Mouse (Mus musculus) forebrain, embryonic 10.5 days (tissue): ENCODE measurements at regions not wholly inside any gene's neighbourhood (a gene's known extent, or its start where the extent isn't known, plus 50 kb on each side); places are given as distances from the start of the nearest gene placed in this dataset.
"Not testable (repeated sequence)": the region's sequence is repeated elsewhere in the genome, so short reads cannot be mapped to it uniquely, and the experiment has no call there.

Experiments
- DNase-seq: peaks from one replicate; pipeline ENCODE4 v3.0.0-alpha.2; 2017; ENCODE audit warnings: low spot score; ENCODE audit errors: extremely low spot score
- H3K27ac ChIP-seq: fragments of 300-500 bp; sonication (generic); 2 replicates; pipeline ENCODE4 v1.5.1; 2016; ENCODE audit warnings: mild to moderate bottlenecking
- H3K27me3 ChIP-seq: fragments of 300-500 bp; sonication (generic); 2 replicates; pipeline ENCODE4 v1.6.1; 2016; ENCODE audit warnings: mild to moderate bottlenecking; ENCODE audit not compliant: poor library complexity, severe bottlenecking
- H3K36me3 ChIP-seq: fragments of 300-500 bp; sonication (generic); replicated peaks from 2 replicates; pipeline ENCODE4 v1.6.1; 2016; ENCODE audit warnings: mild to moderate bottlenecking, moderate library complexity
- H3K4me1 ChIP-seq: fragments of 300-500 bp; sonication (generic); 2 replicates; pipeline ENCODE4 v1.6.1; 2016
- H3K4me3 ChIP-seq: fragments of 300-500 bp; sonication (generic); 2 replicates; pipeline ENCODE4 v1.5.1; 2016; ENCODE audit warnings: mild to moderate bottlenecking, moderate library complexity
- H3K9me3 ChIP-seq: fragments of 300-500 bp; sonication (generic); 2 replicates; pipeline ENCODE4 v1.6.1; 2016; ENCODE audit warnings: mild to moderate bottlenecking, moderate library complexity
- WGBS: fragments of 180-500 bp; shearing (Covaris S2); methylation state at CpG from one replicate; pipeline ENCODE4 v1.1.7; 2016; 5-methylcytosine and 5-hydroxymethylcytosine counted together

DNA sequence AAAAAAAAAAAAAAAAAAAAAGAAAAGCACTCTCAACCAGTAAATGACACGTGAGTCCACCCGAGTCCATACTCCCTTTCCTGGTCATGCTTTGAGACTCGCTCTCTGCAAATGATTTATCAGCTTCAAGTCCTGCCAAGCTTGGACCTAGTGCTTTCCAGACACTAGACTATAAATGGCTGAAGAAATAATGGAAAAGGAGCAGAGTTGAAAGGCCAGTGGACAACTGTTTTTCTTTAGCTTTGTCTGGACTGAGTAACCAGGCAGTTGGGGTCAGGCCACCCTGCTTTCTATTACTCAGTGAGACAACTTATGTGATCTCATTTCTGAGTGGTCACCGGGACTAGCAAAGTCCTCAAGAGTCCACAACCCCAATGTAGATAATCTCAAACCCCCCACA, 112.9 kb downstream of the Kcns3 start:
- H3K4me1 ChIP-seq: no peaks in the 10 kb centered on the region
- no peaks in the 10 kb centered on the region for H3K36me3 ChIP-seq
- no peaks in the 10 kb centered on the region for H3K27me3 ChIP-seq
- no peak overlapping the region for H3K27ac ChIP-seq
- no peak for DNase-seq
- H3K9me3 ChIP-seq: no peaks in the 10 kb centered on the region
- H3K4me3 ChIP-seq: no peak overlapping the region
- 95% methylated on average over 4 of the region's 4 CpGs for WGBS

GRCm38 (mm10) chr12:11020571-11021545, 130.0 kb downstream of the Kcns3 start:
- H3K9me3 ChIP-seq: no peaks in the 10 kb centered on the region
- no peaks in the 10 kb centered on the region for H3K27me3 ChIP-seq
- H3K4me1 ChIP-seq: no peaks in the 10 kb centered on the region
- H3K36me3 ChIP-seq: no peaks in the 10 kb centered on the region
- no peak for DNase-seq
- H3K4me3 ChIP-seq: no peak overlapping the region
- no peak overlapping the region for H3K27ac ChIP-seq
- WGBS: 92% methylated on average over 11 of the region's 11 CpGs

- Histone ChIP-seq H3K36me3 (no peaks in the 10 kb centered on the region), H3K9me3 (no peaks in the 10 kb centered on the region), H3K27me3 (no peaks in the 10 kb centered on the region; the same call in 1 of the 2 replicates), H3K4me1 (no peaks in the 10 kb centered on the region), H3K27ac (no peak overlapping the region), H3K4me3 (no peak overlapping the region)
- DNase-seq: no peak
- 85% methylated on average over 1 of the region's 1 CpGs for WGBS
Observed at GRCm38 (mm10) chr12:11011159-11011558, 139.7 kb downstream of the Kcns3 start.

DNA sequence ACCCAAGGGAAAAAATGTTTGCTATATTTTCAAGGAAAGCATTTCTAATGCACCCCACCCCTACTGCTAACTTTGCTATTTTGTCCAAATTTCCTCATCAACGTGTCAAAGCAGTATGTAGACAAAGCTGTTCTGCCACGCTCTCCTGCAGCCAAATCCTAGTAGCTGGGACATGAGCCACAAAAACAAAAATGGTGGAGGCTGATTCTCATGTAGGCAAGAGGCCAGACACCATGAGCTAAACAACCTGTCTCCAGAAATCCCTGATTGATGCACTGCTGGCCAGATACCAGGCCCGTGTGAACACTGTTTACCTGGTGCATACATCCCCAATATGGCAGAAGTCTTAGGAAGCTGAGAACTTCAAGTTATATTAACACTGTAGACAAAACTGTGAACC, 166.6 kb downstream of the Kcns3 start:
- no peaks in the 10 kb centered on the region for H3K4me1 ChIP-seq
- DNase-seq: no peak

GRCm38 (mm10) chr12:10949184-10949583, 201.7 kb downstream of the Kcns3 start:
- no peak overlapping the region for H3K4me3 ChIP-seq
- no peak overlapping the region for H3K27ac ChIP-seq
- H3K36me3 ChIP-seq: no peaks in the 10 kb centered on the region
- no peaks in the 10 kb centered on the region for H3K9me3 ChIP-seq
- WGBS: 75% methylated on average over 5 of the region's 5 CpGs
- no peak for DNase-seq
- H3K27me3 ChIP-seq: no peaks in the 10 kb centered on the region
- peaks cover 11% of the 10 kb centered on the region; the same call in 1 of the 2 replicates for H3K4me1 ChIP-seq

More for the DNA sequence above, 166.6 kb downstream of the Kcns3 start:
- Histone ChIP-seq H3K36me3 (no peaks in the 10 kb centered on the region), H3K27ac (no peak overlapping the region), H3K4me3 (no peak overlapping the region), H3K9me3 (no peaks in the 10 kb centered on the region), H3K27me3 (no peaks in the 10 kb centered on the region)
- 95% methylated on average over 3 of the region's 3 CpGs for WGBS

- no peak overlapping the region for H3K4me3 ChIP-seq
- DNase-seq: no peak
- H3K36me3 ChIP-seq: no peaks in the 10 kb centered on the region
- no peaks in the 10 kb centered on the region for H3K9me3 ChIP-seq
- H3K27me3 ChIP-seq: no peaks in the 10 kb centered on the region
- H3K4me1 ChIP-seq: 0 out of 2 replicates have a peak, but pooled peaks cover 3% of the 10 kb centered on the region
- H3K27ac ChIP-seq: no peak overlapping the region
- 75% methylated on average over 3 of the region's 3 CpGs for WGBS
Observed at GRCm38 (mm10) chr12:10941064-10941463, 209.8 kb downstream of the Kcns3 start.

- not testable (repeated sequence) for H3K9me3 ChIP-seq, H3K4me1 ChIP-seq, DNase-seq, H3K36me3 ChIP-seq, H3K27ac ChIP-seq, H3K27me3 ChIP-seq, H3K4me3 ChIP-seq
- 96% methylated on average over 10 of the region's 14 CpGs for WGBS
Observed at GRCm38 (mm10) chr12:10900054-10900453, 250.8 kb downstream of the Kcns3 start.

DNA sequence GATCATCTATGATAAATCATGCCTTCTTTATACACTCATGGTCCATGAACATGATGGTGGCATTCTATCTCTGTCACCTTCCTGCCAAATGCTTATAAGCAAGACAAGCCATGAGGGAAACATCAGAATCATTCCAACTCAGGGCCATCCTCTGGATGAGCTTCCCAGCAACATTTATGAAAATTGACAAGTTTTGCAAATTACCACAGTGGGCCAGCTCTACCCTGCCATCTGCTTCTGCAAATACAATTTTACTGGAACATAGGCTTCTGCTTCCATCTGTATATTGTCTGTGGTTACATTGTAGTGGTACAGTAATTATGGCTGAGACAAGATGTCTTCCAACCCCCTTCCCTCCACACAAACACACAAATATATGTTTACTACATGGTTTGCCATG, 272.1 kb downstream of the Kcns3 start:
- H3K4me3 ChIP-seq: no peak overlapping the region
- H3K4me1 ChIP-seq: peaks cover 20% of the 10 kb centered on the region
- no peaks in the 10 kb centered on the region for H3K36me3 ChIP-seq
- no peak for DNase-seq
- no peaks in the 10 kb centered on the region for H3K27me3 ChIP-seq
- no peak overlapping the region for H3K27ac ChIP-seq
- no peaks in the 10 kb centered on the region for H3K9me3 ChIP-seq

DNA sequence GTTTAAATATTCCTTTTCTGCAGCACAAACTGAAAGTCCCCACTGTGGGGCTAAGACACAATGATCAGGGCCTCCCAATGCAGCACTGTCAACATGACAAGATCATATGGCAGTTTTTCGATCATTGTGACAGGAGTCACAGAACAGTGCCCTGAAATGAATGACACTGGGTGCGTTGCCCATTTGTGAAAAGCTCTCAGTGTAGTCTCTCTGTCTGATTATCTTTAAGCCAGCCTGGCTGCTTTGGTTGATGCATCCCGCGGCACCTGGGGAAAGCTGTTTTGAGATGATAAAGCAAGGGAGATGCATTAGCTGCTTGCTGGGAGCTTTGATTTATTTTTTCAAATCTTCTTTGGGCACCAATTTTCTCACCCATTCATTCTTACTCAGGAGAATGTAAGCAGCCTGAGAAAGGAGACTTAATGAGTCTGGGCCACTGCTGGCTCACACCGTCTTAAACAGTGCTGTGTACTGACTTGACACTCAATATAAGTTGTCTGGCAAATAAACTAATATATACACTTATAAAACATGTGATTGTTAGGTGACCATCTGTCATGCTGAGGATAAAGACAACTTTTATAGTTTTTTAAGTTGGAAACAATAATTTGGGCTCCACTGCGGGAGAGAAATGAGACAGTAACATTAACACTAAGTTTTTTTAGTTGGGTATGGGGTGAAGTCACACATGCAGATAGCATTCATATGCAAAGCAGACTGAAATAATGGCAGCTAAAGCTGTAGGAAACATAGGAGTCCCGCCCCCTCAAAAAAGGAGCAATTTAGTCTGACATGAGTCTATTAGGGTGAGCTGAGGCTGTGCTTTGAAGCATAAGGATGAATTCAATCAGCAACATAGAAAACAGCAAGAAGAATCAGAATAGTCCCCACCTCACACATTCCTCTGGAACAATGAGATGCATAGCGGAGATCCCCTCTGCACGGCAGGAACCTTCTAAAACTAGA, 276.0 kb downstream of the Kcns3 start:
- DNase-seq: peak; percentile 16
- Histone ChIP-seq H3K36me3 (no peaks in the 10 kb centered on the region), H3K27ac (peak overlapping the region; percentile 21; the same call in 1 of the 2 replicates), H3K4me3 (no peak overlapping the region), H3K27me3 (0 out of 2 replicates have a peak, but pooled peaks cover 10% of the 10 kb centered on the region), H3K9me3 (no peaks in the 10 kb centered on the region), H3K4me1 (peaks cover 22% of the 10 kb centered on the region)
- WGBS: 39% methylated on average over 9 of the region's 9 CpGs

- H3K9me3 ChIP-seq: no peaks in the 10 kb centered on the region
- H3K4me3 ChIP-seq: no peak overlapping the region
- 0 out of 2 replicates have a peak, but pooled peaks cover 10% of the 10 kb centered on the region for H3K27me3 ChIP-seq
- no peak for DNase-seq
- H3K27ac ChIP-seq: 0 out of 2 replicates have a peak overlapping the region, but pooled peaks have one; percentile 21
- no peaks in the 10 kb centered on the region for H3K36me3 ChIP-seq
- 85% methylated on average over 4 of the region's 4 CpGs for WGBS
- peaks cover 22% of the 10 kb centered on the region for H3K4me1 ChIP-seq
Observed at GRCm38 (mm10) chr12:10873716-10874401, 277.0 kb downstream of the Kcns3 start.

DNA sequence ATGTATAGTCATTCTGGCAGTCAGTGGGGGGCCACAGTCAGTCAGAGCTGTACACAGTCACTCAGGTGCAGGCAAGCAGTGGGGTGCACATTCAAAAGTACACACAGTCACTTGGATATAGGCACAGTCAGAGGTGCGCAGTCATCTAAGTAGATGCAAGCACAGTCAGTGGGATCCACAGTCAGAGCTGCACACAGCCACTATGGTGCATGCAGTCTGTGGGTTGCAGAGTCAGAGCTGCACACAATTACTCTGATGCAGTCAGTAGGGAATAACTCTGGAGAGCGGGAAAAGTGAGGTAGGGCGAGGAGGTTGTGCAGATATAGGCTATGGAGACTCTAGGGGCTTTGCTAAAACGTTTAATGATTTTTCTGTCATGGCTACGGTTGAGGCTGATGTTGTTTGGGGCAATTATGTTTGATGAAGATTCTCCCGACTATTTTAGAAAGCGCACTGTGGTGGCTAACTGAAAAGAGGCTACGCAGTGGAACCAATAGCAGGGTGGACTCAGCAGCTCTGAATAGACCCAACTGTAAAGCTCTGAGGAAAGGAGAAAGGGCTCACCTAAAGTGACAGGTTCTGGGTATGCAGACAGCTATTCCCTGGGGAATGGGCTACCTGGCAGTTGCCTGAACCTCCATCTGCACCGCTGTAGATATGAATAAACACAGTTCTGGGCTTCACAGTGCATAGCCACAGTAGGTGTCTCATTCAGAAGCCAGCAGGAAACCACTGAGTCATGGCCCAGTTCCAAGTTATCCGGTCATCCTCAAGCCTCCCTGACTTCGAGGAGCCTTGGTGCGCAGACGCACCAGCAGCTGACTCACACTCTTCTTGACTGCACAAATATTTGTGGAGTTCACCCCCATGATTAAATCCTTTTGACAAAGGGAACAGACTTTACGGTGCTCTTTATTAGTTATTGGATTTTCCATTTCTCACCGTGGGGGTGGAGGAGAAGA, 282.9 kb downstream of the Kcns3 start:
- Histone ChIP-seq H3K27me3 (0 out of 2 replicates have a peak, but pooled peaks cover 10% of the 10 kb centered on the region), H3K4me1 (no peaks in the 10 kb centered on the region), H3K27ac (no peak overlapping the region), H3K4me3 (no peak overlapping the region), H3K9me3 (no peaks in the 10 kb centered on the region), H3K36me3 (no peaks in the 10 kb centered on the region)
- 88% methylated on average over 15 of the region's 15 CpGs for WGBS
- DNase-seq: no peak
